Mouse (Mus musculus) heart, embryonic 11.5 days (tissue): ENCODE results near the gene Fxyd6. TPM values are rescaled to one million over a fixed set of nuclear protein-coding genes. Genes with fewer than 3 reads are reported as not detected.

Experiments used
- ATAC-seq: fragments of 200-750 bp; cut with Nextera tagmentation; replicated peaks from 2 replicates; pipeline ENCODE4 v1.8.0; 2017; ENCODE audit warnings: moderate library complexity; ENCODE audit not compliant: insufficient number of reproducible peaks, low FRiP score, low TSS enrichment
- H3K27ac ChIP-seq: fragments of 300-500 bp; sonication (generic); 2 replicates; pipeline ENCODE4 v1.5.1; 2014; ENCODE audit warnings: mild to moderate bottlenecking, low read depth, low read length
- H3K27me3 ChIP-seq: fragments of 300-500 bp; sonication (generic); 2 replicates; pipeline ENCODE4 v1.6.1; 2014; ENCODE audit warnings: mild to moderate bottlenecking, low read length, mixed read lengths; ENCODE audit not compliant: control insufficient read depth, insufficient read depth
- H3K36me3 ChIP-seq: fragments of 300-500 bp; sonication (generic); 2 replicates; pipeline ENCODE4 v1.6.1; 2014; ENCODE audit warnings: mild to moderate bottlenecking, low read length, moderate library complexity, mixed read lengths; ENCODE audit not compliant: control insufficient read depth, insufficient read depth
- H3K4me1 ChIP-seq: fragments of 300-500 bp; sonication (generic); 2 replicates; pipeline ENCODE4 v1.6.1; 2014; ENCODE audit warnings: low read length; ENCODE audit not compliant: control insufficient read depth, insufficient read depth
- H3K4me2 ChIP-seq: fragments of 300-500 bp; sonication (generic); 2 replicates; pipeline ENCODE4 v1.6.1; 2014; ENCODE audit warnings: mild to moderate bottlenecking, moderate library complexity
- H3K4me3 ChIP-seq: fragments of 300-500 bp; sonication (generic); 2 replicates; pipeline ENCODE4 v1.5.1; 2014; ENCODE audit warnings: low read depth, low read length
- H3K9ac ChIP-seq: fragments of 300-500 bp; sonication (generic); 2 replicates; pipeline ENCODE4 v1.6.1; 2014; ENCODE audit warnings: mild to moderate bottlenecking, low read depth, low read length, moderate library complexity
- H3K9me3 ChIP-seq: fragments of 300-500 bp; sonication (generic); replicated peaks from 2 replicates; pipeline ENCODE4 v1.6.1; 2016; ENCODE audit warnings: low read length; ENCODE audit not compliant: control insufficient read depth
- WGBS: fragments of 180-500 bp; shearing (Covaris S2); extraction: QIAGEN DNeasy Blood & Tissue Kit; methylation state at CpG from one replicate; pipeline ENCODE4 v1.1.7; 2014; ENCODE audit not compliant: insufficient replicate concordance; 5-methylcytosine and 5-hydroxymethylcytosine counted together
- polyA plus RNA-seq: library from polyadenylated mRNA; unstranded; fragments of >200 nt; fragmentation: Nextera tagmentation; extraction: Ambion mirVana; gene quantifications from 2 replicates; pipeline ENCODE4 v1.2.1, GENCODE M21; 2014

The Fxyd6 gene
- polyA plus RNA-seq, 1 experiment from 2014 or later = 27.7 TPM

GRCm38 (mm10) chr9:45382336-45382735 is 12.4 kb downstream of the Fxyd6 start:
- Histone ChIP-seq H3K9ac (no peak overlapping the region), H3K27ac (no peak overlapping the region), H3K4me3 (no peak overlapping the region), H3K36me3 (no peaks in the 10 kb centered on the region), H3K9me3 (no peaks in the 10 kb centered on the region), H3K4me2 (no peak overlapping the region), H3K4me1 (0 out of 2 replicates have a peak, but pooled peaks cover 2% of the 10 kb centered on the region), H3K27me3 (no peaks in the 10 kb centered on the region)
- ATAC-seq = no peak
- 51% methylated on average over 5 of the region's 5 CpGs for WGBS

GRCm38 (mm10) chr9:45382834-45383233 is 12.8 kb downstream of the Fxyd6 start:
- Histone ChIP-seq H3K27me3 (no peaks in the 10 kb centered on the region), H3K9me3 (no peaks in the 10 kb centered on the region), H3K4me1 (0 out of 2 replicates have a peak, but pooled peaks cover 2% of the 10 kb centered on the region), H3K4me3 (no peak overlapping the region), H3K27ac (no peak overlapping the region), H3K9ac (no peak overlapping the region), H3K36me3 (no peaks in the 10 kb centered on the region), H3K4me2 (no peak overlapping the region)
- no peak for ATAC-seq
- WGBS = 68% methylated on average over 5 of the region's 5 CpGs

- no peak overlapping the region for H3K9ac ChIP-seq
- no peaks in the 10 kb centered on the region for H3K9me3 ChIP-seq
- 85% methylated on average over 6 of the region's 6 CpGs for WGBS
- no peaks in the 10 kb centered on the region for H3K27me3 ChIP-seq
- no peak overlapping the region for H3K27ac ChIP-seq
- H3K36me3 ChIP-seq = no peaks in the 10 kb centered on the region
- no peak overlapping the region for H3K4me3 ChIP-seq
- no peaks in the 10 kb centered on the region for H3K4me1 ChIP-seq
- H3K4me2 ChIP-seq = no peak overlapping the region
- ATAC-seq = no peak
Measured at GRCm38 (mm10) chr9:45383883-45384282, 13.9 kb downstream of the Fxyd6 start.

GRCm38 (mm10) chr9:45386698-45387097 is 16.7 kb downstream of the Fxyd6 start:
- H3K9ac ChIP-seq = no peak overlapping the region
- WGBS = 76% methylated on average over 5 of the region's 5 CpGs
- no peak overlapping the region for H3K4me3 ChIP-seq
- H3K9me3 ChIP-seq = no peaks in the 10 kb centered on the region
- no peak overlapping the region for H3K4me2 ChIP-seq
- no peaks in the 10 kb centered on the region for H3K27me3 ChIP-seq
- no peaks in the 10 kb centered on the region for H3K36me3 ChIP-seq
- no peaks in the 10 kb centered on the region for H3K4me1 ChIP-seq
- no peak overlapping the region for H3K27ac ChIP-seq
- ATAC-seq = no peak

GRCm38 (mm10) chr9:45388385-45388994 is 18.5 kb downstream of the Fxyd6 start:
- Histone ChIP-seq H3K27me3 (no peaks in the 10 kb centered on the region), H3K4me3 (no peak overlapping the region), H3K27ac (no peak overlapping the region), H3K4me2 (no peak overlapping the region), H3K9me3 (no peaks in the 10 kb centered on the region), H3K36me3 (no peaks in the 10 kb centered on the region), H3K4me1 (no peaks in the 10 kb centered on the region), H3K9ac (no peak overlapping the region)
- ATAC-seq = no peak
- 31% methylated on average over 12 of the region's 12 CpGs for WGBS

- Histone ChIP-seq H3K9ac (no peak overlapping the region), H3K27ac (no peak overlapping the region), H3K4me1 (no peaks in the 10 kb centered on the region), H3K36me3 (no peaks in the 10 kb centered on the region), H3K4me2 (no peak overlapping the region), H3K4me3 (no peak overlapping the region), H3K9me3 (no peaks in the 10 kb centered on the region), H3K27me3 (no peaks in the 10 kb centered on the region)
- 68% methylated on average over 8 of the region's 8 CpGs for WGBS
- no peak for ATAC-seq
Measured at GRCm38 (mm10) chr9:45389596-45389995, 19.6 kb downstream of the Fxyd6 start.

- Histone ChIP-seq H3K9me3 (no peaks in the 10 kb centered on the region), H3K4me2 (no peak overlapping the region), H3K27me3 (no peaks in the 10 kb centered on the region), H3K27ac (no peak overlapping the region), H3K4me3 (no peak overlapping the region), H3K9ac (no peak overlapping the region), H3K4me1 (no peaks in the 10 kb centered on the region), H3K36me3 (no peaks in the 10 kb centered on the region)
- 68% methylated on average over 7 of the region's 7 CpGs for WGBS
- no peak for ATAC-seq
Measured at GRCm38 (mm10) chr9:45391299-45391698, 21.3 kb downstream of the Fxyd6 start.

- Histone ChIP-seq H3K9me3 (no peaks in the 10 kb centered on the region), H3K4me3 (no peak overlapping the region), H3K9ac (no peak overlapping the region), H3K4me1 (no peaks in the 10 kb centered on the region), H3K36me3 (no peaks in the 10 kb centered on the region), H3K4me2 (no peak overlapping the region), H3K27ac (no peak overlapping the region), H3K27me3 (peaks cover under 1% of the 10 kb centered on the region; the same call in 1 of the 2 replicates)
- no peak for ATAC-seq
- WGBS = 85% methylated on average over 6 of the region's 6 CpGs
Measured at GRCm38 (mm10) chr9:45395218-45395617, 25.2 kb downstream of the Fxyd6 start.

- Histone ChIP-seq H3K36me3 (no peaks in the 10 kb centered on the region), H3K27ac (no peak overlapping the region), H3K4me1 (no peaks in the 10 kb centered on the region), H3K9ac (no peak overlapping the region), H3K4me2 (no peak overlapping the region), H3K4me3 (no peak overlapping the region), H3K9me3 (no peaks in the 10 kb centered on the region), H3K27me3 (peaks cover 6% of the 10 kb centered on the region)
- ATAC-seq = no peak
- 56% methylated on average over 3 of the region's 3 CpGs for WGBS
Measured at GRCm38 (mm10) chr9:45395796-45396195, 25.8 kb downstream of the Fxyd6 start.
